Mouse (Mus musculus) monocyte, adult 5-6 weeks (primary cell): ENCODE data around the gene Fbxw11. TPM values are rescaled to one million over a fixed set of nuclear protein-coding genes. Genes with fewer than 3 reads are reported as not detected.
"Not testable (repeated sequence)": the region's sequence is repeated elsewhere in the genome, so short reads cannot be mapped to it uniquely, and the experiment has no call there.

ENCODE experiments used
- ATAC-seq: fragments of 153-309, 156-312 bp; replicated peaks from 2 replicates; pipeline ENCODE4 v1.8.0; 2017; ENCODE audit warnings: mild to moderate bottlenecking; ENCODE audit not compliant: low TSS enrichment, insufficient number of reproducible peaks, severe bottlenecking, poor library complexity, low FRiP score
- total RNA-seq: library from RNA; stranded (forward); fragments of 200-1000, 200-491, 200-594 nt; gene quantifications from 3 replicates; pipeline ENCODE4 v1.2.3, GENCODE M21; 2017

The Fbxw11 gene
- total RNA-seq = 57.1 to 117 TPM (median 73.5 TPM) in 3 replicates

GRCm38 (mm10) chr11:32642249-32642876 is at the start of gene Fbxw11:
Fbxw11 (plus strand) TSS chr11:32642724.
- ATAC-seq = peak; percentile 88

GRCm38 (mm10) chr11:32593081-32593480 is 49.4 kb upstream of the Fbxw11 start:
- no peak for ATAC-seq

- no peak for ATAC-seq
Observed at GRCm38 (mm10) chr11:32594122-32594521, 48.4 kb upstream of the Fbxw11 start.

- ATAC-seq = no peak
Observed at GRCm38 (mm10) chr11:32600371-32600770, 42.2 kb upstream of the Fbxw11 start.

GRCm38 (mm10) chr11:32601528-32602323 is 40.8 kb upstream of the Fbxw11 start:
- no peak for ATAC-seq

GRCm38 (mm10) chr11:32604663-32605062 is 37.9 kb upstream of the Fbxw11 start:
- ATAC-seq = no peak

GRCm38 (mm10) chr11:32605131-32605860 is 37.2 kb upstream of the Fbxw11 start:
- no peak for ATAC-seq

- ATAC-seq = no peak
Observed at GRCm38 (mm10) chr11:32605907-32606306, 36.6 kb upstream of the Fbxw11 start.

GRCm38 (mm10) chr11:32607319-32607718 is 35.2 kb upstream of the Fbxw11 start:
- no peak for ATAC-seq

GRCm38 (mm10) chr11:32610616-32611015 is 31.9 kb upstream of the Fbxw11 start:
- ATAC-seq = no peak

GRCm38 (mm10) chr11:32612304-32612703 is 30.2 kb upstream of the Fbxw11 start:
- ATAC-seq = no peak

GRCm38 (mm10) chr11:32614463-32614862 is 28.1 kb upstream of the Fbxw11 start:
- no peak for ATAC-seq

GRCm38 (mm10) chr11:32615561-32615960 is 27.0 kb upstream of the Fbxw11 start:
- ATAC-seq = no peak

- ATAC-seq = no peak
Observed at GRCm38 (mm10) chr11:32616091-32616490, 26.4 kb upstream of the Fbxw11 start.

GRCm38 (mm10) chr11:32618036-32618435 is 24.5 kb upstream of the Fbxw11 start:
- no peak for ATAC-seq

- ATAC-seq = not testable (repeated sequence)
Observed at GRCm38 (mm10) chr11:32618641-32619040, 23.9 kb upstream of the Fbxw11 start.

- peak; percentile 60 for ATAC-seq
Observed at GRCm38 (mm10) chr11:32619257-32619816, 23.2 kb upstream of the Fbxw11 start.

- ATAC-seq = no peak
Observed at GRCm38 (mm10) chr11:32619866-32620456, 22.6 kb upstream of the Fbxw11 start.
